Mouse (Mus musculus): ENCODE measurements at regions not wholly inside any gene's neighbourhood (a gene's known extent, or its start where the extent isn't known, plus 50 kb on each side); places are given as distances from the start of the nearest gene placed in this dataset.

GRCm38 (mm10) chr12:26543463-26543862 lies 74.5 kb downstream of the Cmpk2 start:
- DNase-seq (ENCODE audit: low read depth, low spot score) = no peak

GRCm38 (mm10) chr12:26542451-26542850 lies 73.4 kb downstream of the Cmpk2 start:
- no peak for DNase-seq (ENCODE audit: low read depth, low spot score)

GRCm38 (mm10) chr12:26535261-26535890 lies 66.4 kb downstream of the Cmpk2 start:
- no peak for DNase-seq (ENCODE audit: low read depth, low spot score)

- peak; percentile 54 for DNase-seq (ENCODE audit: low read depth, low spot score)
These were observed 65.5 kb downstream of the Cmpk2 start for GRCm38 (mm10) chr12:26534229-26535105.

- DNase-seq (ENCODE audit: low read depth, low spot score) = peak; percentile 71
These were observed 64.7 kb downstream of the Cmpk2 start for GRCm38 (mm10) chr12:26533641-26534151.

- peak; percentile 91 for DNase-seq (ENCODE audit: low read depth, low spot score)
These were observed 64.0 kb downstream of the Cmpk2 start for GRCm38 (mm10) chr12:26532823-26533640.

GRCm38 (mm10) chr12:26532076-26532475 lies 63.1 kb downstream of the Cmpk2 start:
- DNase-seq (ENCODE audit: low read depth, low spot score) = no peak
